Mouse (Mus musculus): ENCODE measurements around the gene Odf2. TPM values are rescaled to one million over a fixed set of nuclear protein-coding genes. Genes with fewer than 3 reads are reported as not detected.

Gene Odf2
- total and polyA plus RNA-seq, 3 experiments: 49.3 to 82.8 TPM; not detected in 1

- Histone ChIP-seq H3K4me1 (ENCODE audit: control insufficient read depth in 1 of 2, insufficient read depth in 2 of 2, low read length in 2 of 2) (peaks cover 0 to 5% of the 10 kb centered on the region in 2 experiments; a peak in 3 of 4 replicates), H3K27ac (ENCODE audit: control insufficient read depth, low read depth, low read length) (no peak overlapping the region), H3K9me3 (replicated peaks; ENCODE audit: insufficient read depth, low read length) (no peaks in the 10 kb centered on the region), H3K79me2 (ENCODE audit: control insufficient read depth, insufficient read depth, low read length, poor library complexity) (no peaks in the 10 kb centered on the region; the same call in 1 of the 2 replicates), H3K4me3 (ENCODE audit: control insufficient read depth in 1 of 2, insufficient read depth in 1 of 2, low read depth in 2 of 2, low read length in 2 of 2) (no peak overlapping the region), H3K36me3 (ENCODE audit: control insufficient read depth in 1 of 2, insufficient read depth in 2 of 2, low read length in 2 of 2) (peaks cover 0 to 2% of the 10 kb centered on the region in 2 experiments; a peak in 2 of 4 replicates), H3K27me3 (ENCODE audit: control insufficient read depth in 1 of 2, insufficient read depth in 2 of 2, low read length in 2 of 2) (no peaks in the 10 kb centered on the region), H3K9ac (ENCODE audit: control insufficient read depth, low read depth, low read length, poor library complexity, severe bottlenecking) (no peak overlapping the region)
- no peak for TF ChIP-seq MEF2A (IDR thresholded peaks at IDR 0.05; ENCODE audit: extremely low read depth, insufficient replicate concordance, low read depth, low read length, poor library complexity, severe bottlenecking)
- no peak for TF ChIP-seq NELFE (IDR thresholded peaks at IDR 0.05; ENCODE audit: low read depth, low read length)
- TF ChIP-seq RCOR1 (IDR thresholded peaks at IDR 0.05; ENCODE audit: low read depth, low read length): no peak
- TF ChIP-seq POLR2A (IDR thresholded peaks at IDR 0.05; ENCODE audit: control insufficient read depth in 1 of 2, insufficient read depth in 1 of 2, low read depth in 1 of 2, low read length in 2 of 2, poor library complexity in 1 of 2): no peak
- no peak for TF ChIP-seq HCFC1 (IDR thresholded peaks at IDR 0.05; ENCODE audit: low read depth, low read length)
- TF ChIP-seq CTCF (IDR thresholded peaks at IDR 0.05 in 2 of 3, conservative IDR thresholded peaks at IDR 0.05 in 1 of 3; ENCODE audit: control insufficient read depth in 1 of 3, insufficient read depth in 1 of 3, low read depth in 2 of 3, low read length in 3 of 3, poor library complexity in 1 of 3, severe bottlenecking in 1 of 3): no peak
- TF ChIP-seq E2F4 (IDR thresholded peaks at IDR 0.05; ENCODE audit: borderline replicate concordance, low read depth, low read length): no peak
- TF ChIP-seq GABPA (IDR thresholded peaks at IDR 0.05; ENCODE audit: low read depth, low read length): no peak
- no peak for TF ChIP-seq SIN3A (IDR thresholded peaks at IDR 0.05; ENCODE audit: low read length)
- no peak for TF ChIP-seq ZMIZ1 (IDR thresholded peaks at IDR 0.05; ENCODE audit: low read depth, low read length)
- TF ChIP-seq SMC3 (IDR thresholded peaks at IDR 0.05; ENCODE audit: low read depth, low read length): no peak
- TF ChIP-seq USF2 (IDR thresholded peaks at IDR 0.05; ENCODE audit: borderline replicate concordance in 1 of 2, insufficient read depth in 1 of 2, low read depth in 1 of 2, low read length in 2 of 2): no peak
- DNase-seq (ENCODE audit: low read depth, low spot score): no peak
Observed at GRCm38 (mm10) chr2:29865125-29865524, 23.9 kb upstream of the Odf2 start.

DNA sequence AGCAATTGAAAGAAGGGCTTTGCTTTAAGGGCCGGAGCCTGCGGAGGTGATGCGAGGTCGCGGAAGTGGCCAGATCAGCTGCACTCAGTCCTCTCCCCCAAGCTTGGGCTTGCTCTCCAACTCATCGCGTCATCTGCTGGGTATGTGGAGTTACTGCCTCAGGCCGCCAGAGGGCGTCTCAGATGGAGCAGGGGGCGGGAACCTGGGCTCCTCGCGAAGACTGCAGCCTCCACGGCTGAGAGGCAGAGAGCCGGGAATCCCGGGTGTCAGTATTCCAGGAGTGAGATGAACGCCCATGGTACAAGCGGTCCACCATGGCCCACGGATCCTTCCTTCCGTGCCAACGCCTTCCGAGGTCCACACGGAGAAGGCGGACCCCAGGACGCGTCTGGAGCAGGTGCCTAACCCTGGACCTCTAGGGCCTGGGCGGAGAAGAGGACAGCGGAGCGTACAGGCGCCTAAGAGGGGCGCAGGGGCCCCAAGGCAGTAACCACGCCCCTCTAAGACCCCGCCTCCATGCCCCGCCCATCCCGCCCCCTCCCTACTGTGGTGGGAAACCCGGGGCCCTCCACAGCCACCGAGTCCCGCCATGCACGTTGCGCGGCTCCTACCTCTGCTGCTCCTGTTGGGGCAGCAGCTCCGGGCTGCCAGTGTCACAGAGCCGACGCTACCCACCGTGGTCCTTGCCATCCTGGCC lies 19.9 kb upstream of the Odf2 start, which contains the start of gene Cercam:
Gene Cercam (plus strand): TSS at position 216 of the 697 bp plus-strand sequence.
- Histone ChIP-seq H3K4me1 (ENCODE audit: control insufficient read depth in 1 of 2, insufficient read depth in 2 of 2, low read length in 2 of 2) (peaks cover 0 to 5% of the 10 kb centered on the region in 2 experiments; a peak in 1 of 4 replicates), H3K9ac (ENCODE audit: control insufficient read depth, low read depth, low read length, poor library complexity, severe bottlenecking) (peak within 1 kb of the TSS; percentile 80)
- peak; percentile 94 for DNase-seq (ENCODE audit: low read depth, low spot score)
- no peak for TF ChIP-seq UBTF (IDR thresholded peaks at IDR 0.05; ENCODE audit: borderline replicate concordance, insufficient read depth, low read depth, low read length)
- peak; percentile 55; the same call in 1 of the 2 replicates for TF ChIP-seq ETS1 (IDR thresholded peaks at IDR 0.05; ENCODE audit: low read depth, low read length)
- TF ChIP-seq GABPA (IDR thresholded peaks at IDR 0.05; ENCODE audit: low read depth, low read length): no peak
- peak; percentile 46; the same call in 1 of the 2 replicates for TF ChIP-seq E2F4 (IDR thresholded peaks at IDR 0.05; ENCODE audit: borderline replicate concordance, low read depth, low read length)
- peak; percentile 74 to 96 (median 90) for TF ChIP-seq CTCF (IDR thresholded peaks at IDR 0.05 in 2 of 3, conservative IDR thresholded peaks at IDR 0.05 in 1 of 3; ENCODE audit: control insufficient read depth in 1 of 3, insufficient read depth in 1 of 3, low read depth in 2 of 3, low read length in 3 of 3, poor library complexity in 1 of 3, severe bottlenecking in 1 of 3)
- TF ChIP-seq SMC3 (IDR thresholded peaks at IDR 0.05; ENCODE audit: low read depth, low read length): peak; percentile 71
- TF ChIP-seq POLR2AphosphoS5 (IDR thresholded peaks at IDR 0.05; ENCODE audit: borderline replicate concordance, low read depth, low read length): no peak
- TF ChIP-seq CHD2 (IDR thresholded peaks at IDR 0.05; ENCODE audit: low read length): no peak
- peak; percentile 61; the same call in 1 of the 2 replicates for TF ChIP-seq MAX (IDR thresholded peaks at IDR 0.05; ENCODE audit: low read length)
- no peak for TF ChIP-seq MEF2A (IDR thresholded peaks at IDR 0.05; ENCODE audit: extremely low read depth, insufficient replicate concordance, low read depth, low read length, poor library complexity, severe bottlenecking)
- TF ChIP-seq KAT2A (conservative IDR thresholded peaks at IDR 0.05; ENCODE audit: low read depth, low read length): no peak
- TF ChIP-seq NRF1 (IDR thresholded peaks at IDR 0.05; ENCODE audit: insufficient read depth, low read depth, low read length, poor library complexity, severe bottlenecking): 0 out of 2 replicates have a peak, but pooled peaks have one; percentile 21
- 0 out of 2 replicates have a peak, but pooled peaks have one; percentile 44 for TF ChIP-seq ZMIZ1 (IDR thresholded peaks at IDR 0.05; ENCODE audit: low read depth, low read length)
- TF ChIP-seq BHLHE40 (IDR thresholded peaks at IDR 0.05; ENCODE audit: borderline replicate concordance, low read depth, low read length): no peak
- peak; percentile 83 for TF ChIP-seq MAZ (IDR thresholded peaks at IDR 0.05; ENCODE audit: low read depth, low read length)
- TF ChIP-seq MAFK (IDR thresholded peaks at IDR 0.05; ENCODE audit: borderline replicate concordance, low read depth, low read length): no peak
- TF ChIP-seq TBP (IDR thresholded peaks at IDR 0.05; ENCODE audit: low read depth, low read length): 0 out of 2 replicates have a peak, but pooled peaks have one; percentile 2
- no peak for TF ChIP-seq ZNF384 (IDR thresholded peaks at IDR 0.05; ENCODE audit: low read depth, low read length)
- TF ChIP-seq NELFE (IDR thresholded peaks at IDR 0.05; ENCODE audit: low read depth, low read length): peak; percentile 44
- TF ChIP-seq CHD1 (IDR thresholded peaks at IDR 0.05; ENCODE audit: low read depth, low read length): no peak
- TF ChIP-seq ELF1 (IDR thresholded peaks at IDR 0.05; ENCODE audit: low read depth, low read length): peak; percentile 61
- no peak for TF ChIP-seq MYB (IDR thresholded peaks at IDR 0.05; ENCODE audit: low read depth, low read length)

More for the DNA sequence above, 19.9 kb upstream of the Odf2 start, which contains the start of gene Cercam:
- Histone ChIP-seq H3K9me3 (replicated peaks; ENCODE audit: insufficient read depth, low read length) (no peaks in the 10 kb centered on the region), H3K36me3 (ENCODE audit: control insufficient read depth in 1 of 2, insufficient read depth in 2 of 2, low read length in 2 of 2) (no peaks in the 10 kb centered on the region), H3K79me2 (ENCODE audit: control insufficient read depth, insufficient read depth, low read length, poor library complexity) (no peaks in the 10 kb centered on the region; the same call in 1 of the 2 replicates), H3K4me3 (ENCODE audit: control insufficient read depth in 1 of 2, insufficient read depth in 1 of 2, low read depth in 2 of 2, low read length in 2 of 2) (peak within 1 kb of the TSS; percentile 65 to 79), H3K27me3 (ENCODE audit: control insufficient read depth in 1 of 2, insufficient read depth in 2 of 2, low read length in 2 of 2) (no peaks in the 10 kb centered on the region), H3K27ac (ENCODE audit: control insufficient read depth, low read depth, low read length) (peak within 1 kb of the TSS; percentile 61)
